Mouse (Mus musculus) embryo, embryonic 10 days (tissue): ENCODE measurements around the gene Ncoa4.
"Not testable (repeated sequence)": the region's sequence is repeated elsewhere in the genome, so short reads cannot be mapped to it uniquely, and the experiment has no call there.

Experiments used
- DNase-seq: peaks from one replicate; pipeline ENCODE4 v3.0.0-alpha.2; 2015; ENCODE audit warnings: low spot score

The Ncoa4 gene

DNA sequence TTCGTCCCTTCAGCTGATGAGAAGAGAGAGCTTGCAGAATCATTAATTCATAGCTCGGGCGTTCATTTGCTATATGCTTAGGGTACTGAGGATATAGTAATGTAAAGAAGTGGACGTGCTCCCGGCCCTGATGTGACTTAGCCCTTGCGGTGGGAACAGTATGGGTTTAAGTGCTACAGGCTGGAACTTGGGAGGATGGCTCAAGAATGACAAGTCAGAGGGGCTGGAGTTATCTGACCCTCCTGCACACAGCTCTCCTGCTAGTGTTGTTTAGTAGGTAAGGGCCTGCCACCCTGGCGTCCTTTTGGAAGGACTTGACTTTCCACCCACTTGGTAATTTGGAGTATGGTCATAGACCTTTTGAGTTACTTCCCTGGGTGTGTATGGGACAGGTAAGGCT is 898 bp downstream of the Ncoa4 start:
- peak; percentile 12 for DNase-seq

DNA sequence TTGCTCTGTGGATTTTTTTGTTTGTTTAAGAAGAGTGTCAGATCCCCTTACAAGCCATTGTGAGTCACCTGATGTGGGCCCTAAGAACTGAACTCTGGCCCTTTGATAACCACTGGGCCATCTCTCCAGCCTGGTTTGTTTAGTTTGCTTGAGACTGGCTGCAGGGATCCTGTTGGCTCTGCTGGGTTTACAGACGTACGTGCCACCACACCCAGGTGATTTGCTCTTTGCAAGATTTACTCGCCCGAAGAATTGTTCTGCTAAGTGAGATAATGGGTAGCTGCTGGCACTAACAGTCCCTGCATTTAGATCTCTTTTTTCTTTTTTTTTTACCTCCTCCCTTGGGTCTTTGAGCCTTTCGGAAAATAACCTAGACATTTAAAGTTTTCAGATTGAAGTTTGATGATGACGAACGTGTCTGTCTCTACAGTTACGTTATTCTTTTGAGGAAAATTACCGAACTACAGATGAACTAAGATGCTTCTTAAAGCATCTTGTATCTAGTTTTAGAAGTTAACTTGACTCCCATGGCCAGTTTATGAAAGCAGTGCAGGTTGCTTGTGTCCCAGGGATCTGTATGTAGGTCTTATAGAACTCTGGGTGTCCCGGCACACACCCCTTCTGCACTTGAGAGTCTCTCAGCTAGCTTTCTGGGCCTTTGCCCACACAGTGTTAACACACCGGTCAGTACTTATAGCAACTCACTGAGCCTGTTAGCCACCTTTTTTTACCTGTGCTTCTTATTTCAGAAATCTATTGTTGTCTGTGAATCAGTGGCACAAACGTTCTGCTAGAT is 1.6 kb downstream of the Ncoa4 start:
- DNase-seq: no peak

GRCm38 (mm10) chr14:32162231-32162630 is 2.6 kb downstream of the Ncoa4 start:
- no peak for DNase-seq

DNA sequence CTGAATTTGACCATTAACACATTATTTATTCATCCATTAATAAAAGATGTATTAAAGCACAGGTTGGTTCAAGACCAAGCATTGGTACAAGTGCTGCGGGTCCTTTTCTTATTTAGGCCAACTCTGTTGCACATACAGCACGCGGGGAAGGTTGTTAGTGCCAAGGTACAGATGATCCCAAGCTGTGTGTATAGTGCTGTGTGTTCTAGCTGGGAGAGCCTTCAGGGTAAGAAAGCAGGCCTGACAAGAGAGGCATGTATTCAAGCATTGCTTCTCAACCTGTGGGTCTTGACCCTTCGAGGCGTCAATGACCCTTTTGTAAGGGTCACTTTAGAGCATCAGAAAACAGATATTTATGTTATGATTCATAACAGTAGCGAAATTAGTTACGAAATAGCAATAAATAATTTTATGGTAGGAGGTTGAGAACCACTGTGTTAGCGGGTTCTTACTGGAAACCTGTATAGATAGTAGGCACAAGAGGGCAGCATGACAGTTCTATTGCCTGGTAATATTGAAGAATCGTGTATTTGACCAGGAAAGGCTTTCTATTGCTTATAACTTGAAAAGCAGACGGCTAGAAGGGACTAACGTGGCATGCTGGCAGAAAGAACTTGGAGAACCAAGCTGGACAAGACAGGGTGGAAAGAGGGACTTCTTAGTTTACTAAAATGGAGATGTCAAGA is 3.7 kb downstream of the Ncoa4 start:
- DNase-seq: no peak

- no peak for DNase-seq
These were observed 4.7 kb downstream of the Ncoa4 start for GRCm38 (mm10) chr14:32164173-32165051.

- DNase-seq: peak; percentile 87
These were observed 5.8 kb downstream of the Ncoa4 start for GRCm38 (mm10) chr14:32165278-32166061.

- no peak for DNase-seq
These were observed 6.4 kb downstream of the Ncoa4 start for GRCm38 (mm10) chr14:32166062-32166441.

- no peak for DNase-seq
These were observed 7.2 kb downstream of the Ncoa4 start for GRCm38 (mm10) chr14:32166840-32167239.

GRCm38 (mm10) chr14:32167326-32167725 is 7.7 kb downstream of the Ncoa4 start:
- DNase-seq: no peak

DNA sequence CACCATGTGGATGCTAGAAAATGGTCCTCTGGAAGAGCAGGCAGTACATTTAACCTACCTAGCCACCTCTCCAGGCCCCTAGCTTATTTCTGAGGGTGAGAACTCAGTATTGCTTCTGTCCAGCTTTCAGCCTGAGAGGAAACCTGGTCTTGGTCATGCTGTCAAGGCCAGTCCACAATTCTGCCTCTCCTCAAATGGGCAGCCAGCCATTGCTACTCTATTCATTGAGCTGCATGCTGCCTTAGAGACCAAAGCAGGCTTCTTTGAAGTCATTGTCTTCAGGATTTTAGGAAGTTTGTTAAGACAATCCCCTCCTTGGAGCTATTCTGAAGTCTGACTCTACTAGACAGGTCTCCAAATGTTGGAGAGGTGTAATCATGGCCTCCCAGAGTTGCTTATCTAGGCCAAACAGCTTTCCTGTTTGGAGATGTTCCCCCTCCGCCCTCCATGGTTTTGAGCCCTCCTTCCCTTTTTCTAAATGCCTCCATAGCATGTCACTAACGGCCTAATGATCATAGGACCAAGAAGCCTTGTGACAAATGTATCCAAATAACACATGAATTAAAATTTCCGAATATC is 9.1 kb downstream of the Ncoa4 start:
- DNase-seq: no peak

- no peak for DNase-seq
These were observed 10.5 kb downstream of the Ncoa4 start for GRCm38 (mm10) chr14:32170137-32170536.

DNA sequence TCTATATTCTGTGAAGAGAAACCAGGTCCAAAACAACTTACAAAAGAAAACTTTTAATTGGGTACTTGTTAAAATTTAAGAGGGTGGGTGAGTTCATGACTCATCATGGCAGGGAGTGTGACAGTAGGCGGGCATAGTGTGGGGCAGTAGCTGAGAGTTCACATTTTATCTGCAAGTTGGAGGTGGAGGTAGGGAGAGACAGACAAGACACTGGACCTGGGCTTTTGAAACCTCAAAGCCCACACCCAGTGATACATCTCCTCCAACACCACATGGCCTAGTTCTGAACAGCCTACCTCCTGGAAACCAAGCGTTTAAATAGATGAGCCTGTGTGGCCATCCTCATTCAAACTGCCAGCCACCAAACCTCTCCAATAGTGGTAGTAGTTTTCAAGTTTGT is 15.6 kb downstream of the Ncoa4 start:
- DNase-seq: no peak

- DNase-seq: not testable (repeated sequence)
These were observed 16.9 kb downstream of the Ncoa4 start for GRCm38 (mm10) chr14:32176590-32176989.

- DNase-seq: no peak
These were observed 19.9 kb downstream of the Ncoa4 start for GRCm38 (mm10) chr14:32179393-32180195.

DNA sequence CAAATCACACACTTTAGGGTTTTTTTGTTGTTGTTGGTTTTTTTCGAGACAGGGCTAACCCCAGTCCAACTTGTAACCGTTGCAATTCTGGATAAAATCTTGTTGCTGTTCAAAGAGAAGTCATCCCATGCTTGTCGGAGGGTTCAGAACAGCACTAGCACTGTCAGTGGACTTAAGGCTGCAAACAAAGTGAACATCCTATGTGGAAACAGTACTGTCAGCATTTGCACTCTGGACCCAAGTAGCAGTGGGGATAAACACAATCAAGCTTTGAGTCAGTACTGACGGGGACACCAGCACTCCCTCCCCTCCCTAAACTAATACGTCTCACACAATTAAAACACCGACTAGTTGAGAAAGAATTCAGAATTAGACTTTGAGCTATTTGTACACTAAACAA is 21.2 kb downstream of the Ncoa4 start:
- no peak for DNase-seq

GRCm38 (mm10) chr14:32183846-32184245 is 24.2 kb downstream of the Ncoa4 start:
- DNase-seq: no peak

DNA sequence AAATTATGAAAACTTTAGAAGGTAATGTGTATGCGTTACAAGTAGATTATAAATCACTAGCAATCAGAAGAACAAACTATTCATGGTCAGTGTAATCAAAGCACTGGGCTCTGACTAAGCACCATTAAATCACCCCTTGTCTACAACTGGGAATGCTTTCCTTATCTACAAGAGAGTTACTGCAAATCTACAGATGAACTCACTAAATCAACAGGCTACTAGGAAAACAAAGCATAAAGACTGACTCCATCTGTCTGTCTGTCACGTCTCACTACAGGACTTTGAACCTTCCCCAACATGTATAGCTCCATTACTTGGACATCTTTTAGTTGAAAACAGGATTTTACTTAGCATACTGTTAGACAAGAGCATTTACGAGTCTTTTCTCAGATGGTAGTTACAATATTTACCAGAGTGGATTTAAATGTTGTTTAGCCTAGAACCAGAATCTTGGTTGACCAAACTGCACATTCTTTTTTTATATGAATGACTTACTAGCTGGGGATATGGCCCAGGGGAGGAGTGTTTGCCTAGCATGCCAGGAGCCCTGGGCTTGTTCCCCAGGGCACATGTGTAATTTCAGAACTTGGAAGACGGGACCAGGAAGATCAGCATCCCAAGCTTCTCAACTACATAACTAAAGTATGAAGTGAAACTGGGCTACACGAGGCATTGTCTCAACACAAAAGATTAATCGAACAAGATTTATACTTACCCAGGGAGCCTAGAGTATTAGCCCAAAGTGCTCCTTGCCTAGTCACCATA is 31.1 kb downstream of the Ncoa4 start:
- no peak for DNase-seq

GRCm38 (mm10) chr14:32191926-32192325 is 32.3 kb downstream of the Ncoa4 start:
- no peak for DNase-seq

GRCm38 (mm10) chr14:32192437-32192836 is 32.8 kb downstream of the Ncoa4 start:
- DNase-seq: peak; percentile 79

- DNase-seq: not testable (repeated sequence)
These were observed 33.9 kb downstream of the Ncoa4 start for GRCm38 (mm10) chr14:32193557-32193956.
